Mouse (Mus musculus): ENCODE measurements at regions not wholly inside any gene's neighbourhood (a gene's known extent, or its start where the extent isn't known, plus 50 kb on each side); places are given as distances from the start of the nearest gene placed in this dataset.

DNA sequence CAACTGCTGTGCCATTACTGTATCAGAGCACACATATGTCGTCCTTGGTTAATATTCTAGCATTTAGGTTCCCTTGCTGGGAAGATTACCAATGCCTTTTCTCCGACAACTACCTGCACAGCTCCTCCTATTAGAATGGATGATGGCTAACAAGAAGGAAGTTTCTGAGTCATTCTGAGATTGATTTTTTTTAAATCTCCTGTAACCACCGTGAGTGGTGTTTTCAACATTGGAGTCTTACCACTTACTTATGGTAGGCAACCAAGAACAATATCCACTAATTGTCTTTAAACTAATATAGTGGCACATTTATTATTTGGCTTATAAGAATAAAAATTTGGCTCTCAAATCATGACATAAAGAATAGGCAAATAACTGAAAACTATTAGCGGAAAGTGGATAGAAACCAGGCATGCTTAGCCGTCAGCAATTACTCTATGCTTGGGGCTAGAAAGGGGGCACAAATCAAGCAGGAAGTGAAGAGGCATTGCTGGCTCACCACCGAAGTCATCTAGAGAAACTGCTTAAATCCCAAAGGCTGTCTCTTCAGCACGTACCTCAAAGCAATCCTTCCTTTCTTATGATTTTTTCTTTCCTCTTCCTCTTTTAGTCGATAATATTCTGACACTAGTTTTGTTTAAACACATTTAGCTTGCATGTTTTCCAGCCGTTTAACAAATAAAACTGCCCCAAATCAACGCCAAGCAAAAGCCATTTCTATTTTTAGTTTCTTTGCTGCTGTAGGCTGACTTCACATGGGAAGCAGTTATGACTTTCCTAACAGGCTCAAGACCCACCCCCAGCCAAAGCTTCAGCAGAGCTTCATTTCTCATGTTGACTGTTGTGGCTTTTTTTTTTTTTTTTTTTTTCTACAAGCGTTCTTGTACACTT lies 484.8 kb upstream of the Gm7489 start:
- no peak for TF ChIP-seq CTCF (IDR thresholded peaks at IDR 0.05; ENCODE audit: low read depth, low read length)
- no peak for TF ChIP-seq POLR2A (IDR thresholded peaks at IDR 0.05; ENCODE audit: borderline replicate concordance, low read depth, low read length)
- H3K4me1 ChIP-seq (ENCODE audit: control insufficient read depth, insufficient read depth, low read length), result peaks cover 11% of the 10 kb centered on the region
- peak overlapping the region; percentile 96 for H3K27ac ChIP-seq (ENCODE audit: insufficient read depth, low read depth, low read length)
- peak overlapping the region; percentile 60 for H3K4me3 ChIP-seq (ENCODE audit: insufficient read depth, low read length)

GRCm38 (mm10) chr15:53400554-53400846 lies 484.2 kb upstream of the Gm7489 start:
- Histone ChIP-seq H3K4me1 (ENCODE audit: control insufficient read depth, insufficient read depth, low read length) (peaks cover 11% of the 10 kb centered on the region), H3K27ac (ENCODE audit: insufficient read depth, low read depth, low read length) (peak overlapping the region; percentile 61), H3K4me3 (ENCODE audit: insufficient read depth, low read length) (no peak overlapping the region)
- TF ChIP-seq CTCF (IDR thresholded peaks at IDR 0.05; ENCODE audit: low read depth, low read length) (no peak), POLR2A (IDR thresholded peaks at IDR 0.05; ENCODE audit: borderline replicate concordance, low read depth, low read length) (no peak)

Data from bone marrow macrophage, adult 2 months (primary cell).